Comparison of ENCODE assay signal across 24 mouse cellular contexts in the genomic region with DNA sequence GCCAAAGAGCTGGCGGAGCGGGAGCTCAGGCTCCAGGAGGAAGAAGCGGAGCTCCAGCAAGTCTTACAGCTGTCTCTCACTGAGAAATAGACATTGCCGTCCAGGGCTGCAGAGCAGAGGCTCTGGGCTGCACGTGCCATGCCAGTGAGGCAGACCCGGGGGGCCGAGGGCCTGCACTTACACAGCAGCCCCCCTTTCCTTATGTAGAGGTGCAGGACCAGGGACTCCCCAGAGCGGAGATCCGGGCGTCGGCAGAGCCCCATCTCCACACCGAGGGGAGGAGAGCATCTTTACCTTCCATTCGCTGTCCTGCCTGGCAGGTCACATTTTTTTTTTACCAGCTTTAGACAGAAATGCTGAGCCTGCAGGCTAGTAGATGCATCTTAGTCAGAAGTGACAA. TPM values are rescaled to one million over a fixed set of nuclear protein-coding genes. Genes with fewer than 3 reads are reported as not detected.
DNase-seq lines count a peak whose midpoint lies in the region; ATAC-seq and TF ChIP-seq lines count a peak whose summit lies in the region.
"Had no signal": no experiment of that assay in that cellular context is flagged by ENCODE, and none has a peak within 500 bp of the region (broad histone marks: within the 10 kb centered on the region; RNA-seq: fewer than 3 reads in every experiment).

No protein-coding gene starts in this region.

- H3K27ac ChIP-seq in hindbrain, embryonic 12.5 days, result peak overlapping the region; percentile 35; the same call in 1 of the 2 replicates
- no peak overlapping the region for H3K27ac ChIP-seq in hindbrain, postnatal 0 days
- H3K27ac ChIP-seq in midbrain, embryonic 10.5 days (replicated peaks), result 0 out of 2 replicates have a peak overlapping the region, but pooled peaks have one; percentile 9
- H3K27ac ChIP-seq in midbrain, embryonic 15.5 days, result no peak overlapping the region
- H3K27ac ChIP-seq in midbrain, embryonic 12.5 days (replicated peaks), result peak overlapping the region; percentile 49
- peak overlapping the region; percentile 13; the same call in 1 of the 2 replicates for H3K27ac ChIP-seq in midbrain, postnatal 0 days (ENCODE audit: low read depth, low read length)
- H3K27ac ChIP-seq: embryonic facial prominence, embryonic 10.5 days; forebrain, embryonic 13.5 days; heart, embryonic 10.5 days had no signal

- H3K4me1 ChIP-seq in hindbrain, embryonic 12.5 days, result peaks cover 16% of the 10 kb centered on the region
- no peaks in the 10 kb centered on the region for H3K4me1 ChIP-seq in hindbrain, postnatal 0 days (ENCODE audit: insufficient read depth, low read length)
- H3K4me1 ChIP-seq in midbrain, embryonic 10.5 days, result peaks cover 15% of the 10 kb centered on the region
- peaks cover 8% of the 10 kb centered on the region for H3K4me1 ChIP-seq in midbrain, embryonic 15.5 days
- H3K4me1 ChIP-seq in midbrain, embryonic 12.5 days, result peaks cover 11% of the 10 kb centered on the region
- H3K4me1 ChIP-seq in midbrain, postnatal 0 days (ENCODE audit: insufficient read depth, low read length), result no peaks in the 10 kb centered on the region

- 86% methylated on average over 13 of the region's 13 CpGs for WGBS in hindbrain, embryonic 12.5 days
- 70% methylated on average over 13 of the region's 13 CpGs for WGBS in hindbrain, postnatal 0 days
- 76% methylated on average over 13 of the region's 13 CpGs for WGBS in midbrain, embryonic 10.5 days
- WGBS in midbrain, embryonic 15.5 days, result 78% methylated on average over 13 of the region's 13 CpGs
- WGBS in midbrain, embryonic 12.5 days, result 80% methylated on average over 13 of the region's 13 CpGs
- 77% methylated on average over 13 of the region's 13 CpGs for WGBS in midbrain, postnatal 0 days

- no peak overlapping the region for H3K9ac ChIP-seq in hindbrain, embryonic 12.5 days
- H3K9ac ChIP-seq in hindbrain, postnatal 0 days (replicated peaks; ENCODE audit: low read length), result no peak overlapping the region
- no peak overlapping the region for H3K9ac ChIP-seq in midbrain, embryonic 15.5 days
- no peak overlapping the region for H3K9ac ChIP-seq in midbrain, embryonic 12.5 days (replicated peaks)
- H3K9ac ChIP-seq in midbrain, postnatal 0 days (replicated peaks; ENCODE audit: low read length, poor library complexity, severe bottlenecking), result no peak overlapping the region
- H3K9ac ChIP-seq: forebrain, embryonic 13.5 days; forebrain, postnatal 0 days had no signal

- no peak for TF ChIP-seq CTCF in hindbrain, postnatal 0 days (IDR thresholded peaks at IDR 0.05; ENCODE audit: low read depth)
- TF ChIP-seq CTCF in midbrain, postnatal 0 days (IDR thresholded peaks at IDR 0.05), result no peak

- no peak for DNase-seq in hindbrain, postnatal 0 days (ENCODE audit: low spot score)
- no peak for DNase-seq in midbrain, embryonic 10.5 days (ENCODE audit: low spot score)
- no peak for DNase-seq in midbrain, postnatal 0 days (ENCODE audit: low spot score)
- no peak for DNase-seq in heart, adult 9 months (ENCODE audit: low spot score in 2 of 2)
- DNase-seq: forebrain, postnatal 0 days; gastrocnemius, postnatal 25 days had no signal

- no peak overlapping the region for H3K4me3 ChIP-seq in hindbrain, embryonic 12.5 days
- H3K4me3 ChIP-seq in hindbrain, postnatal 0 days (ENCODE audit: low read length), result no peak overlapping the region
- no peak overlapping the region for H3K4me3 ChIP-seq in midbrain, embryonic 10.5 days
- H3K4me3 ChIP-seq in midbrain, embryonic 15.5 days, result no peak overlapping the region
- no peak overlapping the region for H3K4me3 ChIP-seq in midbrain, embryonic 12.5 days
- no peak overlapping the region for H3K4me3 ChIP-seq in midbrain, postnatal 0 days (ENCODE audit: low read depth, low read length)
- H3K4me3 ChIP-seq: embryonic facial prominence, embryonic 10.5 days; forebrain, embryonic 13.5 days; heart, embryonic 10.5 days had no signal

- ATAC-seq in hindbrain, embryonic 12.5 days (ENCODE audit: low FRiP score), result no peak
- ATAC-seq in hindbrain, postnatal 0 days, result no peak
- ATAC-seq in midbrain, embryonic 15.5 days (replicated peaks), result no peak
- no peak for ATAC-seq in midbrain, embryonic 12.5 days (ENCODE audit: low FRiP score, low read depth)
- no peak for ATAC-seq in midbrain, postnatal 0 days (ENCODE audit: low FRiP score)
- ATAC-seq: activated CD4-positive, CD25-positive, alpha-beta regulatory T cell, adult 4 months; forebrain, embryonic 13.5 days; hindbrain, embryonic 16.5 days; Patski had no signal

- H3K9me3 ChIP-seq in hindbrain, embryonic 12.5 days (replicated peaks), result no peaks in the 10 kb centered on the region
- no peaks in the 10 kb centered on the region for H3K9me3 ChIP-seq in hindbrain, postnatal 0 days (ENCODE audit: low read length)
- H3K9me3 ChIP-seq in midbrain, embryonic 10.5 days (replicated peaks), result no peaks in the 10 kb centered on the region
- H3K9me3 ChIP-seq in midbrain, embryonic 15.5 days, result no peaks in the 10 kb centered on the region
- no peaks in the 10 kb centered on the region for H3K9me3 ChIP-seq in midbrain, embryonic 12.5 days
- H3K9me3 ChIP-seq in midbrain, postnatal 0 days (ENCODE audit: low read length), result no peaks in the 10 kb centered on the region
- H3K9me3 ChIP-seq: embryonic facial prominence, embryonic 10.5 days; forebrain, embryonic 13.5 days; heart, embryonic 10.5 days had no signal

- no peaks in the 10 kb centered on the region for H3K27me3 ChIP-seq in hindbrain, embryonic 12.5 days
- H3K27me3 ChIP-seq in hindbrain, postnatal 0 days (ENCODE audit: insufficient read depth, low read length), result no peaks in the 10 kb centered on the region
- H3K27me3 ChIP-seq in midbrain, embryonic 10.5 days (ENCODE audit: low read depth, poor library complexity, severe bottlenecking), result no peaks in the 10 kb centered on the region
- H3K27me3 ChIP-seq in midbrain, embryonic 15.5 days (replicated peaks), result no peaks in the 10 kb centered on the region
- H3K27me3 ChIP-seq in midbrain, embryonic 12.5 days, result no peaks in the 10 kb centered on the region
- H3K27me3 ChIP-seq in midbrain, postnatal 0 days (ENCODE audit: insufficient read depth, low read length), result no peaks in the 10 kb centered on the region
- H3K27me3 ChIP-seq: CH12.LX; forebrain, embryonic 13.5 days; Patski had no signal

- no peak overlapping the region for H3K4me2 ChIP-seq in hindbrain, embryonic 12.5 days (replicated peaks)
- H3K4me2 ChIP-seq in hindbrain, postnatal 0 days (ENCODE audit: low read depth, low read length), result no peak overlapping the region
- H3K4me2 ChIP-seq in midbrain, embryonic 15.5 days, result no peak overlapping the region
- H3K4me2 ChIP-seq in midbrain, embryonic 12.5 days (replicated peaks), result no peak overlapping the region
- H3K4me2 ChIP-seq in midbrain, postnatal 0 days (ENCODE audit: low read depth, low read length, poor library complexity, severe bottlenecking), result no peak overlapping the region
- H3K4me2 ChIP-seq: forebrain, embryonic 13.5 days had no signal

- peaks cover 75% of the 10 kb centered on the region for H3K36me3 ChIP-seq in hindbrain, embryonic 12.5 days
- H3K36me3 ChIP-seq in hindbrain, postnatal 0 days (ENCODE audit: insufficient read depth, low read length), result peaks cover 58% of the 10 kb centered on the region
- peaks cover 98% of the 10 kb centered on the region for H3K36me3 ChIP-seq in midbrain, embryonic 10.5 days
- H3K36me3 ChIP-seq in midbrain, embryonic 15.5 days (replicated peaks), result peaks cover 53% of the 10 kb centered on the region
- peaks cover 76% of the 10 kb centered on the region for H3K36me3 ChIP-seq in midbrain, embryonic 12.5 days
- peaks cover 54% of the 10 kb centered on the region for H3K36me3 ChIP-seq in midbrain, postnatal 0 days (ENCODE audit: insufficient read depth, low read length)

RNA-seq across cellular contexts. Expression of a gene that starts 18.9 kb away (rescaled TPM):
- 165 TPM in 2 replicates for polyA plus RNA-seq in hindbrain, embryonic 12.5 days (2016; fragmentation: Nextera tagmentation; extraction: Ambion mirVana)
- total RNA-seq in hindbrain, postnatal 0 days (2014; rRNA removed), result 250 and 316 TPM in 2 replicates
- polyA plus RNA-seq in hindbrain, postnatal 0 days (2015; fragmentation: Nextera tagmentation; extraction: Ambion mirVana), result 354 and 366 TPM in 2 replicates
- polyA plus RNA-seq in midbrain, embryonic 10.5 days (2016; fragmentation: Nextera tagmentation; extraction: Ambion mirVana), result 133 and 143 TPM in 2 replicates
- polyA plus RNA-seq in midbrain, embryonic 15.5 days (2015; fragmentation: Nextera tagmentation; extraction: Ambion mirVana), result 270 and 271 TPM in 2 replicates
- 154 and 167 TPM in 2 replicates for polyA plus RNA-seq in midbrain, embryonic 12.5 days (2016; fragmentation: Nextera tagmentation; extraction: Ambion mirVana)
- total RNA-seq in midbrain, postnatal 0 days (2014; rRNA removed), result 299 and 345 TPM in 2 replicates
- polyA plus RNA-seq in midbrain, postnatal 0 days (2015; fragmentation: Nextera tagmentation; extraction: Ambion mirVana), result 372 and 393 TPM in 2 replicates

RNA-seq across cellular contexts. Expression of a gene that starts 29.0 kb away (rescaled TPM):
- 47.2 and 57.1 TPM in 2 replicates for polyA plus RNA-seq in hindbrain, embryonic 12.5 days (2016; fragmentation: Nextera tagmentation; extraction: Ambion mirVana)
- 41.2 and 43.5 TPM in 2 replicates for total RNA-seq in hindbrain, postnatal 0 days (2014; rRNA removed)
- 34.4 and 36.4 TPM in 2 replicates for polyA plus RNA-seq in hindbrain, postnatal 0 days (2015; fragmentation: Nextera tagmentation; extraction: Ambion mirVana)
- 34.4 and 38.1 TPM in 2 replicates for polyA plus RNA-seq in midbrain, embryonic 10.5 days (2016; fragmentation: Nextera tagmentation; extraction: Ambion mirVana)
- polyA plus RNA-seq in midbrain, embryonic 15.5 days (2015; fragmentation: Nextera tagmentation; extraction: Ambion mirVana), result 51.6 and 52.9 TPM in 2 replicates
- polyA plus RNA-seq in midbrain, embryonic 12.5 days (2016; fragmentation: Nextera tagmentation; extraction: Ambion mirVana), result 48.4 and 52.6 TPM in 2 replicates
- 41.8 and 45.1 TPM in 2 replicates for total RNA-seq in midbrain, postnatal 0 days (2014; rRNA removed)
- polyA plus RNA-seq in midbrain, postnatal 0 days (2015; fragmentation: Nextera tagmentation; extraction: Ambion mirVana), result 25.5 and 33.8 TPM in 2 replicates

RNA-seq across cellular contexts. Expression of a gene that starts 29.9 kb away (rescaled TPM):
- polyA plus RNA-seq in hindbrain, embryonic 12.5 days (2016; fragmentation: Nextera tagmentation; extraction: Ambion mirVana), result 80.2 and 81.9 TPM in 2 replicates
- total RNA-seq in hindbrain, postnatal 0 days (2014; rRNA removed), result 44.7 and 55.1 TPM in 2 replicates
- polyA plus RNA-seq in hindbrain, postnatal 0 days (2015; fragmentation: Nextera tagmentation; extraction: Ambion mirVana), result 30.7 and 31.4 TPM in 2 replicates
- polyA plus RNA-seq in midbrain, embryonic 10.5 days (2016; fragmentation: Nextera tagmentation; extraction: Ambion mirVana), result 50.1 and 54.0 TPM in 2 replicates
- polyA plus RNA-seq in midbrain, embryonic 15.5 days (2015; fragmentation: Nextera tagmentation; extraction: Ambion mirVana), result 31.1 and 34.7 TPM in 2 replicates
- polyA plus RNA-seq in midbrain, embryonic 12.5 days (2016; fragmentation: Nextera tagmentation; extraction: Ambion mirVana), result 71.1 and 77.7 TPM in 2 replicates
- total RNA-seq in midbrain, postnatal 0 days (2014; rRNA removed), result 39.3 and 47.3 TPM in 2 replicates
- 22.4 and 24.9 TPM in 2 replicates for polyA plus RNA-seq in midbrain, postnatal 0 days (2015; fragmentation: Nextera tagmentation; extraction: Ambion mirVana)

RNA-seq across cellular contexts. Expression of a gene that starts 49.1 kb away (rescaled TPM):
- not detected in 2 replicates for polyA plus RNA-seq in hindbrain, embryonic 12.5 days (2016; fragmentation: Nextera tagmentation; extraction: Ambion mirVana)
- not detected in 2 replicates for total RNA-seq in hindbrain, postnatal 0 days (2014; rRNA removed)
- polyA plus RNA-seq in hindbrain, postnatal 0 days (2015; fragmentation: Nextera tagmentation; extraction: Ambion mirVana), result not detected in 2 replicates
- polyA plus RNA-seq in midbrain, embryonic 10.5 days (2016; fragmentation: Nextera tagmentation; extraction: Ambion mirVana), result not detected in 2 replicates
- not detected in 2 replicates for polyA plus RNA-seq in midbrain, embryonic 15.5 days (2015; fragmentation: Nextera tagmentation; extraction: Ambion mirVana)
- not detected in 2 replicates for polyA plus RNA-seq in midbrain, embryonic 12.5 days (2016; fragmentation: Nextera tagmentation; extraction: Ambion mirVana)
- total RNA-seq in midbrain, postnatal 0 days (2014; rRNA removed), result not detected in 2 replicates
- not detected in 2 replicates for polyA plus RNA-seq in midbrain, postnatal 0 days (2015; fragmentation: Nextera tagmentation; extraction: Ambion mirVana)
- total RNA-seq: adrenal gland, adult 18-20 months; adrenal gland, postnatal 14 days; CH12.LX; forebrain, postnatal 0 days; gastrocnemius, adult 18-20 months; gastrocnemius, postnatal 25 days; heart, postnatal 10 days had no signal
- polyA plus RNA-seq: activated CD4-positive, CD25-positive, alpha-beta regulatory T cell, adult 4 months; embryonic facial prominence, embryonic 10.5 days; embryonic facial prominence, embryonic 14.5 days; forebrain, embryonic 13.5 days; forebrain, postnatal 0 days; heart, embryonic 10.5 days; heart, embryonic 14.5 days; hindbrain, embryonic 16.5 days had no signal

RNA-seq across cellular contexts. Expression of a gene that starts 54.1 kb away (rescaled TPM):
- 0.56 and 0.76 TPM in 2 replicates for polyA plus RNA-seq in hindbrain, embryonic 12.5 days (2016; fragmentation: Nextera tagmentation; extraction: Ambion mirVana)
- total RNA-seq in hindbrain, postnatal 0 days (2014; rRNA removed), result 3.5 and 3.9 TPM in 2 replicates
- polyA plus RNA-seq in hindbrain, postnatal 0 days (2015; fragmentation: Nextera tagmentation; extraction: Ambion mirVana), result 2.4 and 2.8 TPM in 2 replicates
- polyA plus RNA-seq in midbrain, embryonic 10.5 days (2016; fragmentation: Nextera tagmentation; extraction: Ambion mirVana), result 0.16 and 0.57 TPM in 2 replicates
- polyA plus RNA-seq in midbrain, embryonic 15.5 days (2015; fragmentation: Nextera tagmentation; extraction: Ambion mirVana), result 3.0 and 3.6 TPM in 2 replicates
- 0.47 and 0.71 TPM in 2 replicates for polyA plus RNA-seq in midbrain, embryonic 12.5 days (2016; fragmentation: Nextera tagmentation; extraction: Ambion mirVana)
- 5.8 and 6.7 TPM in 2 replicates for total RNA-seq in midbrain, postnatal 0 days (2014; rRNA removed)
- 3.1 and 3.3 TPM in 2 replicates for polyA plus RNA-seq in midbrain, postnatal 0 days (2015; fragmentation: Nextera tagmentation; extraction: Ambion mirVana)
- total RNA-seq: adrenal gland, adult 18-20 months; adrenal gland, postnatal 14 days; gastrocnemius, adult 18-20 months; gastrocnemius, postnatal 25 days; granulocyte monocyte progenitor cell, adult 5-6 weeks; heart, postnatal 10 days; hematopoietic stem cell, adult 5-6 weeks had no signal
- polyA plus RNA-seq: activated CD4-positive, CD25-positive, alpha-beta regulatory T cell, adult 4 months; heart, embryonic 10.5 days; heart, embryonic 14.5 days; Patski had no signal

Comparison
In these comparisons a context has a peak if more than half of its experiments do, and no peak if none do; other contexts are left out.
1. H3K27ac ChIP-seq: peak in hindbrain, embryonic 12.5 days (single experiment), midbrain, embryonic 10.5 days (single experiment), midbrain, embryonic 12.5 days (single experiment) and midbrain, postnatal 0 days (single experiment); none in hindbrain, postnatal 0 days (single experiment) and midbrain, embryonic 15.5 days (single experiment).